Mouse (Mus musculus): ENCODE data around the gene Hebp2.

Hebp2 gene

DNA sequence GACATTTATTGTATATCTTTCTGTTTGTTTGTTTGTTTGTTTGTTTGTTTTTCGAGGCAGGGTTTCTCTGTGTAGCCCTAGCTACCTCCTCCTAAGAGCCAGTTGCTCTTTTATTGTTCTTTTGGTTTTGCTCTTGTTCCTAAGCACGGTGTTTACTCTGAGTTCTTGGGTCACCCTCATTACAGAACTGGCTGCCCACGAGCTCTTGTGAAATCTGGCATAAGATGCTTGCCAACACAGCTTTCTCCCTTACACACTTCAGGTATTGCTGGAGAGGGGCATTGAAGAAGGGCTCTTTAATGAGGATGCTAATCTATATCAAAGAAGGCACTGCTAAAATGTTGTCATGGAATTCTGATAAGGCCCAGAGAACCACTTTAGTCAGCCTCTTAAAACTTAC lies 35.2 kb downstream of the Hebp2 start:
- no peak for ATAC-seq (ENCODE audit: low TSS enrichment)

DNA sequence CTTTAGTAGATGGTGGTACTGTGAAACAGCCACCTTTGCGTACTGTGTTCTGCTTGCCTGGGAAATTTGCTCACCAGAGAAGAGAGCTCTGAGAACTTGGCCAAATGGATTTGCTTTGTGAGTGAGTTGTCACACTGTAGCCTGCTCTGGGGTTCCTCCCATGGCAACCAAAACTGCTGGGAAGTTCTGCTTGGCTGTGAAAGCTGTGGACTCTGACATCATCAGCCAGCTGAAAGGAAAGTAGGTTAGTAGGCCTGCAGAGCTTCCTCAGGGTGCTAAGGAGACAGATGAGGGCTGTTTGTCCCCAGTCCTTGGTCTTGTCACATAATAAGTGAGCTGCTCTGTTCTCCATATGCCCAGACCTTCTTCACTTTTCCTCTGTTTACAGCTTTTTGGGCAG lies 37.3 kb downstream of the Hebp2 start:
- peak; percentile 97 for ATAC-seq (ENCODE audit: low TSS enrichment)

DNA sequence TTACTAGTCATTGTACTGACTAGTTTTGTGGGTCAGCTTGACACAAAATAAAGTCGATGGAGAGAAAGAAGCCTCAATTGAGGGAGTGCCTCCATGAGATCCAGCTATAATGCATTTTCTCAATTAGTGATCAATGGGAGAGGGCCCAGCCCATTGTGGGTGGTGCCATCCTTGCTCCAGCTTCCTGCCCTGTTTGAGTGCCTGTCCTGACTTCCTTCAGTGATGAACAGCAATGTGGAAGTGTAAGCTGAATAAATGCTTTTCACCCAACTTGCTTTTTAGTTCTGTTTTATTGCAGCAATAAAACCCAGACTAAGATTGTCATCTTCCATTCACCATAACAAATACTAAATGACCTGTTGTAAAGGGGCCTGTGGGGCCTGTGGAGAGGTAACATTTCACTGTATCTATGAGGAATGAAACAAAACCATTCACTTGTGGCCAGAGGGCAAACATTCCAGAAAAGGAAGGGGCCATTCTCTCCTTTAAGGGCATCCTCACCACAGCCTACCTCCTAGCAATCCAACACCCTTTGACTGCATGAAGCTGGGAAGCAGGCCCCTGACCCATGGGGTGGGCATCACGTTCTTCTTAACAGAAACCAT lies 37.9 kb downstream of the Hebp2 start:
- no peak for ATAC-seq (ENCODE audit: low TSS enrichment)

DNA sequence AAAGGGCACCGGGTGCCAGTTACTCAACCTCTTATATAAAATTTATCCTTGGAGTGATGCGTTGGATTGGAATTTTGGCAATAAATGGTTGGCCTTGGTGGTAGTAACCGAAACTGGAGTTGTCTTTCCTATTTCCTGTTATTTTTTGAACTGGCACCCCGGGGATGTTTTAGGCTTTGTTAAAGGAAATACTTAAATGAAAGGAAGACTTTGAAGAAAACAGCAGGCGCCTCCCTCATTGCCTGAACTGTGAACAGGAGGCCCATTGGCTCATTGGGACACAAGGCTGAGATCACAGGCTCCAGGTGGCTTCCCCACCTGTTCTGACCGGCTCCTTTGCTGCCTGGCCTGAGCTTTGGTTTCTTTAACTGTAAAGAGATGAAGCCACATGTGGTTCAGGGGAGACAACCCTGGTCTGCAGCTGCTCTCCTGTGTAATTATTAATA lies 39.4 kb downstream of the Hebp2 start:
- ATAC-seq (ENCODE audit: low TSS enrichment): no peak

DNA sequence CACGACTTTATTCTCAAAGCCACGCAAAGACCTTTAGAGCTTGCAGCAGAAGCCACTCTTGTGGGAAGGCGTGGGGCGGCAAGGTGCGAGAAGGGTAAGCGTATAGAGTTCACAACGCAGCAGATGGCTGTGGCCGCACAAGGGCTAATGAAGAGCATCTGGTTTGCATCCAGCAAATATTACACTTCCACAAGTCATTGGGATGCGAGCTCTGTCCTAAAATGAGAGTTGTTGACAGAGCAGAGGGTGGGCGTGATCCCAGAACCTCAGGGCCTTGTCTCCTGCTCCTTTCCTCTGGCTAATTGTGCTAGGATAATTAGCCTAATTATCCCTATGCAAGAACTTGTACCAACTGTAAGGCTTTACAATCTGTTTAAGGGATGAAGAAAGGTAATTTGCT lies 40.2 kb downstream of the Hebp2 start:
- no peak for ATAC-seq (ENCODE audit: low TSS enrichment)

DNA sequence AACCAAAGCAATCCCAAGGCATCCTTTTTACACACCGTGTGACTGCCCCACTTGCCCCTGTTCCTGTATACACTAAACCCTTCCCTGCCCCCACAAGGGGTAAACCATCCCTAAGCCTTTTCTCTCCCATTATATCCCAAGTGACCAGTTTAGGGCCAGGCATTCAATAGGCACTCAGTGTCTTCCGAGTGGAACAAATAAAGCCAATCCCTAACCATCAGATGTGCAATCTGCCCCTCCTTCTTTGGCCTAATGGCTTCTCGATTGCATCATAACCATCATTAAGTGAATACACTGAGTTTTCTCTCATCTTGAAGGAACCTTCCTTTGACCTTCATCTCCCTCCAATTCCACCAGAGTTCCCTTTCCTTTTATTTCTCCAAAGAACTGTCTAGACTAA lies 43.9 kb downstream of the Hebp2 start:
- ATAC-seq (ENCODE audit: low TSS enrichment): no peak

DNA sequence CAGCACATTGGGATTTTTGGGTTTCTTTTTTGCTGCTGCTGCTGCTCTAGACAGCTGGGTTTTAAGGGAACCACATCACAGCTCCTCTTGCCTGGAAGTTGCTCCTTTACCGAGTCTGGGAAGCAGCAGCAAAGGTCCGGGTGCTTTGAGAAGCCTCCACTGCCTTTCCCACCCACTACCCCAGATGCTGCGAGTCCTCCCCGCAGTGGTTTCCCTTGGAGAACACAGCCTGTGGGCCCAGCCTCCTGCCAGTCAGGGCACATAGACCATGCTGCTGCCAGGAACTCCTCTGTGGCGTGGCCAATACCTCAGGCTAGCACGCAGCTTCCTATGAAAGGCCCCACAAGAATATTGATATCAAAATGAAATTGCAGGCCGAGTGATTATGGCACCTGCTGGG lies 48.8 kb downstream of the Hebp2 start:
- peak; percentile 62 for ATAC-seq (ENCODE audit: low TSS enrichment)

DNA sequence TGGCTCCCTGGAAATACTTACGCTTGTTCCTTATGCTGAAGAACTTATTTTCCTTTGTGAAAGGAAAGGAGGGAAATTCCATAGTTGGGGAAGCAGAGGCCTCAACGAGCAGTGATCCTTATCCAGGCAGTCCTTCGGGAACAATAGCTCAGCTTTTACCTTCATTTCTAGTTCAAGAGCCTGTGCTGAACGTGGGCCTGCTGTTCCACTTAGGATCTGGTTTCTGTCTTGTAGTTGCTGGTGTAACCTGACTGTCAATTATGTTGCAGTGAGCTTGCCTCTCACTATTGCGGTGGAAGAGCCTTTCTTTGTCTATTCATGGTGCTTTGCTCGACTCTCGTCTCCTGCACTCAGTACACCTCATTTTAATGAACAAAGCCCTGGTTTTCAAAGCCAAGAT lies 51.6 kb downstream of the Hebp2 start:
- no peak for ATAC-seq (ENCODE audit: low TSS enrichment)

DNA sequence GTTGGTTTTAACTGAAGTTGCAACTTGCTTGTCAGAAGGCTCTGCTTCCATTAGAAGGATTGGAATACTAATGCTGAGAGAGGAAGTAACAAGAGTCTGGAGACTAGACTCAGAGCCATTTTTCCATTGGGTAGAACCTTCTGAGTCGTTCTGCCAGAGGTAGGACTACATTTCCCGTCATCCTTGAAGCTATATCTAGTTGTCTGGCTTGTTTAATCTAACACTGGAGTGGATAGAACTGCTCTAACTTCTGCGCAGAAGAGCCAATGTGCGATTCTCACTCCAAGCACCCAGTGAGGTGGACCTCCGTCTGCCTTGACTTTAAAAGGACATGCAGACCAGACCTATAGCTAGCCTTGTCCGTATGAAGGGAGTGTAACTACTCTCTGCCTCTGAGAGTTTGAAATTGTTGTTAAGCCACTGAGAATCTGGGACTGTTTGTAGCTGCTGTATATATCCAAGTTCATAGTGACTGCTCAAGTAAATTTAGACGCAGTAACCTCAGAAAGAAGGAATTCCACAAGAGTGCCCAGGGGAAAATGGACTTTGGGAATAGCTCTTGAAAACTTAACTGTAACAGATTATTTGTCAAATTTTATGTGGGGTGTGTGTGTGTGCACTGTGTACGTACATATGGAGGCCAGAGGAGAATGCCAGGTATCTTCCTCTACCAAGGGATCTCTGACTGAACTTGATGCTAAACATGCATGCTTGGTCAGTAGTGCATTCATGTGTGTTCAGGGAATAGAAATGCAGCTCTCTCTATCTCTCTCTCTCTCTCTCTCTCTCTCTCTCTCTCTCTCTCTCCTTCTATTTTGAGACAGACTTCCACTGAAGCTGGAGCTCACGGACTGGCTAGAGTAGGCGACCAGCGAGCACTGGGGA lies 52.6 kb downstream of the Hebp2 start:
- ATAC-seq (ENCODE audit: low TSS enrichment): no peak

DNA sequence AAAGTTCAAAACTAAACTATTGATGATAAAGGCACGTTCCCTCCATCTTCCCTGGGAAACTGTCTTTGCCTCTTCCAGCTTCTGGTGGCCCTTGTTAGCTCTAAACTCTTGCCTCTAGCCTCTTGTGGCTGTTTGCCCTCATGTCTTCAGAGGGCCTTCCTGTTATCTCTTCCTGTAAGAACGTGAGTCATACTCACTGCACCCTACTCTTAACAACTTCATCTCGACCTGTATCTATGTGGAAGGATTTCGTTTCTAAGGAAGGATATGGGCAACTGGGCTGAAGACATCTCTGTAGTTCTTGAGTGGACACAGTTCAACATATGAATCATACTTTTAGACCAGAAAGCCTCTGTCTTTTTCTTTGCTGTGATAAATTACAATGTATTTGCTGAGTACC lies 53.9 kb downstream of the Hebp2 start:
- no peak for ATAC-seq (ENCODE audit: low TSS enrichment)

DNA sequence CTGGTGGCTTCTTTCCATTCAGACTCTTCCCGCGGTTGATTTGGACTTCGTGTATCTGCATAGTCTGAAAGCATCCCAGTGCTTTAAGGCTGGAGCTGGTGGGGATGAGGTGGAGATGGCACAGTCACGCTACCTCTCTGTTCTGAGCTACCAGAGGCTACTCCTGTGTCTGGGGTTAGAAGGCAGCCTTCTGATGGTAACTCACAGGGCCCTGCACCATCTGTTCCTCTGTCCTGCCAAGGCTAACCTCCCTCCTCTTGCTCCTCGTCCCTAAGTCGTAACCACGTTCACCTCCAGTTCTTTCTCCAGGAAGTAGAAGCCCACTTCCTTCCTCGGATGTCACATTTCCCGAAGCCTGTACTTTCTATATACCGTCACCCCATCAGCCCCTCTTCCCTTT lies 55.9 kb downstream of the Hebp2 start:
- no peak for ATAC-seq (ENCODE audit: low TSS enrichment)

Data from frontal cortex, adult (tissue).